ENCODE assay signal across 9 mouse cellular contexts in genomic region chr4:135960717-135961116, GRCm38 (mm10). TPM values are rescaled to one million over a fixed set of nuclear protein-coding genes. Genes with fewer than 3 reads are reported as not detected.
DNase-seq lines count a peak whose midpoint lies in the region; ATAC-seq and TF ChIP-seq lines count a peak whose summit lies in the region.
"Had no signal": no experiment of that assay in that cellular context is flagged by ENCODE, and none has a peak within 500 bp of the region (broad histone marks: within the 10 kb centered on the region; RNA-seq: fewer than 3 reads in every experiment).

No protein-coding gene starts in this region.

- no peaks in the 10 kb centered on the region for H3K9me3 ChIP-seq in limb, embryonic 14.5 days (ENCODE audit: control insufficient read depth, low read length)
- H3K9me3 ChIP-seq: stomach, embryonic 15.5 days had no signal

- ATAC-seq in limb, embryonic 14.5 days (ENCODE audit: low FRiP score, low read depth) = no peak

- H3K27me3 ChIP-seq in limb, embryonic 14.5 days (ENCODE audit: control insufficient read depth, insufficient read depth, low read length) = no peaks in the 10 kb centered on the region
- H3K27me3 ChIP-seq: stomach, embryonic 15.5 days had no signal

- H3K4me3 ChIP-seq in limb, embryonic 14.5 days (replicated peaks; ENCODE audit: low read length) = no peak overlapping the region
- H3K4me3 ChIP-seq: stomach, embryonic 15.5 days had no signal

- H3K27ac ChIP-seq in limb, embryonic 14.5 days (replicated peaks; ENCODE audit: low read depth, low read length) = no peak overlapping the region
- H3K27ac ChIP-seq: stomach, embryonic 15.5 days had no signal

- no peak overlapping the region for H3K4me2 ChIP-seq in limb, embryonic 14.5 days (replicated peaks; ENCODE audit: low read depth, low read length, severe bottlenecking)
- H3K4me2 ChIP-seq: stomach, embryonic 15.5 days had no signal

- H3K36me3 ChIP-seq in limb, embryonic 14.5 days (ENCODE audit: control insufficient read depth, insufficient read depth, low read length) = peaks cover 56% of the 10 kb centered on the region

- TF ChIP-seq POLR2A in limb, embryonic 14.5 days (IDR thresholded peaks at IDR 0.05; ENCODE audit: borderline replicate concordance, extremely low read depth, insufficient read depth, insufficient read length) = no peak

- DNase-seq in layer of hippocampus, adult 11-12 months (ENCODE audit: low spot score) = peak; percentile 88
- DNase-seq in layer of hippocampus, adult 9-10 months (ENCODE audit: low spot score) = no peak
- DNase-seq in adipocyte (ENCODE audit: low spot score) = peak; percentile 91
- peak; percentile 96 for DNase-seq in embryo, embryonic 10 days (ENCODE audit: low spot score)
- DNase-seq in heart, postnatal 4 days = peak; percentile 88
- peak; percentile 85 for DNase-seq in limb, embryonic 14.5 days (ENCODE audit: low spot score)
- DNase-seq in retina, embryonic 14.5 days (ENCODE audit: low spot score) = peak; percentile 94
- peak; percentile 77 to 80 for DNase-seq in thymus, postnatal 36 days

- H3K4me1 ChIP-seq in limb, embryonic 14.5 days (ENCODE audit: control insufficient read depth, insufficient read depth, low read length) = peaks cover 6% of the 10 kb centered on the region

- 25% methylated on average over 5 of the region's 5 CpGs for WGBS in limb, embryonic 14.5 days

- no peak overlapping the region for H3K9ac ChIP-seq in limb, embryonic 14.5 days (ENCODE audit: low read depth, low read length, severe bottlenecking)
- H3K9ac ChIP-seq: stomach, embryonic 15.5 days had no signal

RNA-seq across cellular contexts. Expression of gene Gale, which starts 2.8 kb away (rescaled TPM):
- total RNA-seq in heart, postnatal 4 days (2021) = 1 to 10 TPM; 7.6 to 9.8 TPM
- 83.7 and 101 TPM in 2 replicates for polyA plus RNA-seq in limb, embryonic 14.5 days (2012; rRNA removed)
- 52.0 and 59.3 TPM in 2 replicates for polyA plus RNA-seq in limb, embryonic 14.5 days (2014; fragmentation: Nextera tagmentation; extraction: Ambion mirVana)

RNA-seq across cellular contexts. Expression of gene Lypla2, which starts 11.7 kb away (rescaled TPM):
- 10 to 100 TPM; 46.3 to 46.9 TPM for total RNA-seq in heart, postnatal 4 days (2021)
- polyA plus RNA-seq in limb, embryonic 14.5 days (2012; rRNA removed) = 106 and 133 TPM in 2 replicates
- polyA plus RNA-seq in limb, embryonic 14.5 days (2014; fragmentation: Nextera tagmentation; extraction: Ambion mirVana) = 105 and 117 TPM in 2 replicates

RNA-seq across cellular contexts. Expression of gene Hmgcl, which starts 14.5 kb away (rescaled TPM):
- 10 to 100 TPM; 52.2 to 59.8 TPM for total RNA-seq in heart, postnatal 4 days (2021)
- polyA plus RNA-seq in limb, embryonic 14.5 days (2012; rRNA removed) = 60.8 and 69.7 TPM in 2 replicates
- 93.4 and 97.6 TPM in 2 replicates for polyA plus RNA-seq in limb, embryonic 14.5 days (2014; fragmentation: Nextera tagmentation; extraction: Ambion mirVana)

RNA-seq across cellular contexts. Expression of gene Pithd1, which starts 26.3 kb away (rescaled TPM):
- total RNA-seq in heart, postnatal 4 days (2021) = 10 to 100 TPM; 17.1 to 18.3 TPM
- 49.1 and 50.2 TPM in 2 replicates for polyA plus RNA-seq in limb, embryonic 14.5 days (2012; rRNA removed)
- polyA plus RNA-seq in limb, embryonic 14.5 days (2014; fragmentation: Nextera tagmentation; extraction: Ambion mirVana) = 52.6 and 59.9 TPM in 2 replicates

RNA-seq across cellular contexts. Expression of gene Fuca1, which starts 40.2 kb away (rescaled TPM):
- total RNA-seq in heart, postnatal 4 days (2021) = 10 to 100 TPM; 42.4 to 45.9 TPM
- 45.6 and 50.1 TPM in 2 replicates for polyA plus RNA-seq in limb, embryonic 14.5 days (2012; rRNA removed)
- polyA plus RNA-seq in limb, embryonic 14.5 days (2014; fragmentation: Nextera tagmentation; extraction: Ambion mirVana) = 80.8 and 92.8 TPM in 2 replicates
